Mouse (Mus musculus): ENCODE measurements around the gene Habp2.
"Not testable (repeated sequence)": the region's sequence is repeated elsewhere in the genome, so short reads cannot be mapped to it uniquely, and the experiment has no call there.

Gene Habp2

DNA sequence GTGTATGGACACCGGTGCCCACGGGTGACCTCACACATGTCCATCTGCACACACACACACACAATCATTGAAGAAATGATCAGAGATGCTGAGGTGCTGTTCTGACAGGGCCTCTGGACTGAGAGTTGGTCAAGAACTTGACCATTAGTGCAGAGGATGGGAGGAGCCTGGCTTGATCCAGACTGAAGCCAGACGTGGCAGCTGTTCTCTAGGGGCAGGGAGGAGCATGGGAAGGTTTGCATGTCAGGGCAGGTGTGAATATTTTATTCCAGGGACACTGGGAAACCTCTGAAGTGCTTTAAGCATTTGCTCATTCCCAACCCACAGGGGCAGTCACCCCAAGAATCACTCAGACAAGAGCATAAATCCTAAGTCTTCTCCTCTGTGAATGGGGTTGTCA is 10.3 kb downstream of the Habp2 start:
- DNase-seq, result no peak

DNA sequence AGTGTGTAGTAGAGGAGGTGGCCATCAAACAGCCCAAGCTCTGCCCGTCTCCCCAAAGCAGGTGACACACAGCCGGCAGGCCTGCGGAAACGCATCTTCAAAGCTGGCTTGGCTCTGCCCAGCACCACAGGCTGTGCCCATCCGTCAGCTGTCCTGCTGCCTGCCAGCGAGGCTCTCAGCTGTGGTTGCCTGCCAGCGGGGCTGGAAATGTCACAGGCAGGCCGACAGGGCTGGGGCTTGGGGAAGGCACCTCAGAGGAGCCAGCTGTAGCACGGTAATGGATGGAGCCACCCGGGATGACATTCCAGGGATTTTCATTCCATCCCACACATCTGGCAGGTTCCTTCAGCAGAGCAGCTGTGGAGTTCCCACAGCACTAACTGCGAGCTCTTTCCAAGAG is 13.9 kb downstream of the Habp2 start:
- DNase-seq, result peak; percentile 31

DNA sequence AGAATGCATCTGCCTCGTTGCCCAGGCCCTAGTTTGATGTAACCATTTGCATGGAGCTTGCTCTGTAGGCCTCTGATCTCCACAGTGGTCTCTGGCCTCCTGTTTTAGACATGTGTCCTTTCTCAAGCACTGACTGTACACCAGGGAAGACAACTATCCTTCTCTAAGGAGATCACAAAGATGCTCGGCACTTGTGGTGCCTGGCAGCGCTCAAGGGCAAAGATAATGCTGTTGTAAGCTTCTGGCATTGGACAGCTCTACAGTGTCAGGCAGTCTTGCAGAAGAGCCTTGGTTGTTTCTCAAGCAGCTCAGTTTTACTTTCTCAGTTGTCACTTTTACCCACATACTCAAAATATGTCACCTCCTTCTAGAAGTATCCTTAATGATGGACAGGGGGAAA is 29.6 kb downstream of the Habp2 start:
- no peak for DNase-seq

DNA sequence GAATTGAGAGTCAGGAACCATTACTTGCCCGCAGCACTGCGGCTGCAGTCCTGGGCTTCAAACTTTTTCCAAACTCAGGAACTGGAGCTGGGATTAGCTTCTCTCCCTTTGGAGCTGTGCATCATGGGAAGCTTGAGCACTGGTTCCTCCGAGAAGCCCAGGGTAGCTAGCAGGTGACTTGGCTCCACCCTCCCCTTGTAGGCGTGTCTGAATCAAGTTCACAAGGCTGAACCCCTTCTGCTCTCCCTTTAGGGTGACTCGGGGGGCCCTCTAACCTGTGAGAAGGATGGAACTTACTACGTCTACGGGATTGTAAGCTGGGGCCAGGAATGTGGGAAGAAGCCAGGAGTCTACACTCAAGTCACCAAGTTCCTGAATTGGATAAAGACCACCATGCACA is 32.3 kb downstream of the Habp2 start:
- DNase-seq, result no peak

DNA sequence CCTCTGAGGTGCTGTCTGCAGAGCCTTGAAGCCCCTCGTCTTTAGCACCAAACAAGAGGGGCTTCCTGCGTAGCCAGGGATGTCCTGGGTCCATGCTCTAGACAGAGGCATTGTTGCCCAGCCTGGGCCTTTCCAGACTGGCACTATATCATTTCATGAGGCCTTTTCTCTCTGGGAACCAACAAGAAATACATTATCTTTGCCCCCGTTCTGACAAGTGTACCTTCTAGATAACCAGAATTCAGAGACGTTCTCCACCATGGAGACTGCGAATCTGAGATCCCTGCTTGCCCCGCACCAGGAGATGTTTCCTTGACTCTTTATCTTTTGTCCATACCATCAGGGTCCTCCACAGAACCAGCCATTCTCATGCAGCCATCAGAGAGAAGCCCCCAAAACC is 32.7 kb downstream of the Habp2 start:
- no peak for DNase-seq

DNA sequence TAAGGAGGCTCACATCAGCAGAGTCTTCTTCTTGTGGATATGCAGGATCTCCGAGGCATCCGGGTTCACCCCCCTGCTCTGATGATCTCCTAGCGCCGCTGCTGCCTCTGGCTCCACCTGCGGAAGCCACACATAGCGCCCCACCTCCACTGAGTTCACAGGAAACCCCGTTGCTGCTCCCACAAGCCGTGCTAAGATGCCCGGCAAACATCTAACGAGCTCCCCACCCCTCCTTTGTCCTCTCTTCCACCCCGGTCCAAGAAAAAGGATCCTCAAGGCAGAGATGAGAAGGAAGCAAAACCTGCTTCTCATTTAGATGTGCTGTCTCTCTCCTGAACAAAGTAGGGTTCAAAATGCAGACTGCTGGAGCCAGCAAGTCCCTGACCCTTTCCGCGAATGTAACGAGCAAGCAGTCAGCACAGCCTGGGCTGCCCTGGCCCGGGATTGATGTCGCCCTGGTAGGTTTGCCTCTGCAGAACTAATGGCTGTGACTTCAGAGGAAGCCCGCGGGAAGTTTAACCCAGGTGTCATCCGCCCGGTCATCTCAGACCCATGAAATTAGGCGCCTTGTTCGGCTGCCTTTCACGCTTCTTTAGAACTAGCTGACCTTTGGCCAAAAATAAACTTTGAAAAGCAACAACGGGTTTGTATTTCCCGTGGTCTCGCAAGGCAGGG is 33.4 kb downstream of the Habp2 start:
- DNase-seq, result no peak

DNA sequence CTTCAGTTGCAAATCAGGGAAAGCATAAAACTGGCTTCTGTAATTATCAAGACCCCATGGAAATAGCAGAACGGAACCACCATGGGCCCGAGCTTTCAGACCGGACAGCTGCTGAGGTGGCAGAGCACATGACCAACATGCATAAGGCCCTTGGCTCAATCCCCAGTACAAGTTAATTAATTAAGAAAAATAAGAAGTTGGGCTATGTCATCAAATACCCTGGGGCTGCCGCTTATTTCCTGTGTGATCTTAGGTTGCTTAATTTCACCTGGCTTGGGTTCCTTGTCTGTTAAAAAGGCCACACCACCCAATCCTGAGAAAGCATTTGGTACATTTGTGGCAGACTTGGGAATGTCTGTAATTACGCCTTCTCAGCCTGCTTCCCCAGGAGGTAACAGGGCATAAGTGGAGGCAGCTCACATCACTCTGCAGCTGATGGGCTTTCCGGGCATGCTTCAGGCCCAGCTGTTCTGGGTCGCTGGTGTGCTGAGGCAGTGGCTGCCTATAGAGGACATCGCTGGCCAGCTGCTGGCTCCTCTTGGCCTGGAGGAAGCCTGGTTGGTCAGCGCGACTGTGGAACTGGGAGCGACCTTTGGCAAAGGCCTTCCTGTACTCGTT is 34.5 kb downstream of the Habp2 start:
- DNase-seq, result no peak

DNA sequence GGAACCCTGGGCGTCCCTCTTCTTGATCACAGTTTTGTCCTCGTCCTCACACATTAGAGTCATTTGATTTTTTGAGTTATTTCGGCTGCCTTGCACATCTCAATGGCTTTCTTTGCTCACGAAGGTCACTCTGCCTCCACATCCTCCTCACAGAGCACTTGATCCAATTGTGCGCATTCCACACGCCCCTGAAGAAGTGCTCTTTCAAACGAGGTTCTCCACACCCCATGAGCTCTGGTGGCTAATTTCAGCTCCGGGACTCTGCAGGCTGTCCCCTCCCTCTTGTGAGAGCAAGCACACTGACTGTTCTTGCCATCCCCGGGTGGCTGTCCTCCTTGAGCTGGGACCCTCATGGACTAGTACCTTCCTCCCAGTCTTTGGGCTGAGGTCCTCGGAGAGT is 38.7 kb downstream of the Habp2 start:
- DNase-seq, result no peak

DNA sequence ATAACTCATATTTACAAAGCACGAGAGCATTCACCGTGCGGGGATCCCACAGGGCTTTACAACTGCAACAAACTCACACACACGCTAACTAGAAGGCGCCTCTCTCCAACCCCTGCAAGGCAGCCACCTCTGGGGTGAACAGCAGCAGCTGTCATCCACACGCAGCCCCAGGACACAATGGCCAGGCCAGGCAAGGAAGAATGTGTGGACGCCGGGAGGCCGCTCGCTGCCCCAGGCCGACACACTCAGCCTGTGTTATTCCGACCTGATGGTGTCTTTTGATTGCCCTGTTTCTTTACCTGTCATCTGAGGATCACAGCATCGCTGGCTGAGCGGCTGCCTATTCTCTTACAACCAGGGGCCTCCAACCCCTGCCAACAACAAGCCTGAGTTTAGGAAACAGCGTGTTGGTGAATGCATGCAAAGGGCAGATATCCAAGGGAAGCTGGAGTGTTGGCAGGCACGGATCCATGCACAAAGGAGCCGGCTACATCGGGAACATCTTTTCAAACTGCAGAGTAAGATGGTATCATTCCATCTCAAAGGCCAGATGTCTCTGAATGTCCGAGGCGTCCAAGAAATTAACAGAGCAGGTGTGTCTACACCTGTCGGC is 39.4 kb downstream of the Habp2 start:
- DNase-seq, result no peak

DNA sequence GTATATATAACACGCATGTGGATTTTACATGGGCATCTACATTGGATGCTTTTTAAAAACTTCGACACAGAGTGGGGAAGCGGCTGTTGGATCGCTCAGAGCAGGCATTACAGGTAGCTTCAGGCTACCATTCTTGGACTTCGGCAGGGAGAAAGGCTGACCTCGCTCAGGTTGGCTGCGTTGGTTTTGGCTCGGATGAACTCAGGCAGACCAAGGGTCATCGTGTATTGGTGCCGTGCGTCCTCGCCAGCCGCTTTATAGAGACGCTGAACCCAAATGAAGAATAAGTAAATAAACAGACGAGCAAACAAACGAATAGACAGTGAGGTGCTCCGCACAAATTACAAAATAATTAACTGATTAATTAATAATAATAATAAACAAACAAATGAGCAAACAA is 49.4 kb downstream of the Habp2 start:
- DNase-seq, result no peak

DNA sequence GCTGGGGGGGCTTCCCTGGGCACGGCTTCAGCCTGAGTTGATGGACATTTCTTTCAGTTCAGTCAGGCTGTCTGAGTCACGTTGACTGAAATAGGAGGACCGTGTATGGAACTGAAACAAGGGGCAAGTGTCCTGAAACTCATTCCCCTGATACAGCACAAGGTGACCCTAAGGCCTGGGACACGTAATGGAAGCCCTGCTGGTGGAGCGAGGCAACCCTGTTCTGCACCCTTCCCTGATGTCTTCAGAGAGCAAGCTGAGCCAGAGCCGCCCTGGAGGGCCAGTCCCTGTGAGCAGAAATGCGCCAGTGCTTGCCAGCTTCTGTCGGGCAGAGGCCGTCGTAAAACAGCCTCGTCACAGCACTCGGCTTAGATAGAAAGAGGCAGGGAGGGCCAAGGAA is 49.9 kb downstream of the Habp2 start:
- DNase-seq, result no peak

DNA sequence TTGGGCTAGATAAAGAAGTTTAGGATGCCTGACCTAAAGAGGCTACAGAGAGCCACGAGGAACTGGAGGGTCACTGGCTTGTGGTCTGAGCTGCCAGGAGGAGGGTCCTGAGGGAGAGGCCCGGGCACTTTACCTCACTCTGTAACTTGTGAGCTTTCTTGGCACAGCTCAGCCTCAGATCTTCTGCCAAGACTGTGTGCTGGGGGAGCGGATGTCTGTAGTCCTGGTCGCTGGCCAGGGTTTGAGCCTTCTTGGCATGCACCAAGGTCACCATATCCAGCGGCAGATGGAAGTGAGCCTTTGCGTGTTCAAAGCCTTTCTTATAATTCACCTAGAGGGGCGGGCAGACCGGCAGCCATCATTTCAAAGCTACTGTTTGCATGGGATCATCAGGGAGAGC is 55.1 kb downstream of the Habp2 start:
- no peak for DNase-seq

DNA sequence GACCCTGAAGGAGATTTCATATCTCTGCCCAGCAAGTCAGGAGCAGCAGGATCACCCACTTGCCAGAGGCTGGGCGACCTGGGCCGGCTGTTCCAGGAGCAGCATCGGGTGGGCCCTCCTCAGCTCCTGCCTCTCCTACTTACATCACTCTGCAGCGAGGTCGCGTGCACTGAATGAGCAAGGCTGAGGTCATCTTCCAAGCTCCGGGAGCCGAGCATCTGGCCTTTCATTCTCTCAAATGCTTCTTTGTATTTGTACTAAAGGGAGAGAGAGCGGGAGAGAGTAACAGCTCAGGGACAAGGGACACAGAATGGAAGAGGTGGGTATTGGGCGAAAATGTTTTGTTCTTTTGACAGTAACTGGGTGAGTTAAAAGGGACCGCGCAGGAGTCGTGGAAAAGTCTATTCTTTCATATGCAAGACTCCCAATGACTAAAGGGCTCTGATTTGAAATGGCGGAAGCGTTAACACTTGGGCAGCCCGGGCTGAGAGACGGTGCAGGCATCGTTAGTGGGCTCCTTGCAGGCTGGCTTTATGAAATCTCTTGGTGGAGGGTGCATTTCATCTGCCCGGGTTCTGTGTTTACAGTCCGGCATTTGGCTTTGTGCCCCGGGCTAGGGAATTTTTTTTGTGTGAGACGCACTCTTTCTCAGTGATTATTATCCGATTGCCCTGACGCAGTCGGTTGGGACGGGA is 57.1 kb downstream of the Habp2 start:
- peak; percentile 79 for DNase-seq

DNA sequence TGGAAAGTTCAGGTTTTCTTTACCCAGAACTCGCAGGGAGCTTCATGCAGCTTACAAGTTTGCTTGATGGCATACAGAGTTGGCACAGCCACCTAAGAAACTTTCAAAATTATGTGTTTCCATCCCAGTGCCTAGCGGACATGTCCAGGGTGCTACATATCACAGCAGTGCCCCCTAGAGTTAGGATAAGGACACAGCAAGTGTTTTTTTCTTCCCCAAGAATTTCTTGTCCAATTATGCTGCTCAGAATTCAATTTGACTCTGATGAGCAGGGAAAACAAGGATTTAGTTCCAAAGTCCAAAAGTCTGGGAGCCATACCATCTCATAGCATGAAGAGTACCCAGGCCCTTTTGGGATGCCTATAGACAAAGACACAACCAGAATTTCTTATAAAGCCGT is 59.1 kb downstream of the Habp2 start:
- peak; percentile 44 for DNase-seq

DNA sequence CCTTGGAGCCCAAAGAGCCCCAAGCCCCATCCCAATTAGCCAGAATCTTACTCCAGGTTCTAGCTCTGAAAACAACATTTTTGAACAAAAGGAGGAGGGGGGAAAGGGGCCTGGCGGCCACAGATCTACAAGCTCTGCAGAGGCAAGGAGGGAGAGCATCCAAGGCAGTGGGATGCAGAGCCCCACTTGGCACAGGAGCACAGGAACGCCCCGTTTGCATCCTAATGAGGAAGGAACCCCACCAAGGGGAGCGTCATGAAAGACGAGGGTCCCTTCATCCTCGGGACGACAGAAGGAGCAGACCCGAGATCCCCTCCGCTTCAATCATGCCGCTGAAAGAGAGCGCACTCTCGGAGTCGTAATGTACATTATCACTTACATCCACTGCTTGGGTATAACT is 59.8 kb downstream of the Habp2 start:
- no peak for DNase-seq

DNA sequence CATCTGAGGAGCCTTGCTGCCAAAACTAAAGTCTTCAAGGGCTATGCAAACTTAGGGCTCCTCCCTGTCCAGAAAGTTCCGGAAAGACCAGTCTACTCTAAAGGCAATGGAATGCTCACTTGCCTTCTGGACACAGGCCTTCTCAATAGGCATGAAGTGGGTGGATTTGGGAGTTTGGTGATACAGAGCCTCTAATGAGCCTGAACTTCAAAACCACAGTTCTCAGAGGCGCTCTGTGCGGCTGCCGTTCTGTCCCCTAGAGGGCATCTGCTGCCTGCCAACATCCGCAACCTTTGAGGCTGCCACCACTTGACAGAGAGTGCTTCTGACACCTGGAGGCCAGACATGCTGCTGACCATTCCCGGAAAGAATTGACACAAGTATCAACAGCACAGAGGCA is 62.4 kb downstream of the Habp2 start:
- no peak for DNase-seq

DNA sequence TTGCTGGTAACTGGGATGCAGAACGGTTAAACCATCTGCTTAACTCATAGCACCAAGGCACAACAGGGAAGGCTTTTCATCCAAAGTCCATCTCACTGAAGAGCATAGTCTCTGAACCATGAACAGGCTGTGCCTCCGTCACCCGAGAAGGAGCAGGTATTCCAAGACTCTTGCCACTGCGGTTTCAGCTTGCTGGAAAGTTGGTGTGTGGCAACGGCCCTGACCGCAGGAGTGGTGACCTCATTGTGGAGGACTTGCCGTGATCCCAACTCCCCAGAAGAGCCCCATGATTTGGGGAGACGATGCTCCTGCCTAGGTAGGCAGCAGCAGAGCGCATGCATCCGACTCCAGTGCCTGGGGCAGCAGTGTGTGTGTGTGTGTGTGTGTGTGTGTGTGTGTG is 66.8 kb downstream of the Habp2 start:
- DNase-seq, result no peak

DNA sequence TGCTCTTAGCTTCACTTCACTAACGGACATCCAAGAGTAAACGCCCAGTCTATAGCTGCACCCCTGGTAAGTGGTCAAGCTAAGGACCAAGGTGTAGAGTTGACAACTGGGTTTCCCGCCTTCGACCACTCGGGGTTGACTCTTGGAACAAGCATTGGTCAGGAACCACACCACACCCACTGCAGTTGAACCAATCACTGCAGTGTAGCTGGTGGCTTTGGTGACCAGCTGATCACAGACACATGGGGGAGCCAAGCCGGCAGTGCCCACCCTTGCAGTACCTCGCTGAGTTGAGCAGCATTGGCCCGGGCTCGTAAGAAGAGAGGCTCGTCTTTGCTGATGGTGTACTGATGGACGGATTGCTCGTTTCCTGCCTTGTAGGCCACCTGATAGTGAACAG is 68.3 kb downstream of the Habp2 start:
- no peak for DNase-seq

DNA sequence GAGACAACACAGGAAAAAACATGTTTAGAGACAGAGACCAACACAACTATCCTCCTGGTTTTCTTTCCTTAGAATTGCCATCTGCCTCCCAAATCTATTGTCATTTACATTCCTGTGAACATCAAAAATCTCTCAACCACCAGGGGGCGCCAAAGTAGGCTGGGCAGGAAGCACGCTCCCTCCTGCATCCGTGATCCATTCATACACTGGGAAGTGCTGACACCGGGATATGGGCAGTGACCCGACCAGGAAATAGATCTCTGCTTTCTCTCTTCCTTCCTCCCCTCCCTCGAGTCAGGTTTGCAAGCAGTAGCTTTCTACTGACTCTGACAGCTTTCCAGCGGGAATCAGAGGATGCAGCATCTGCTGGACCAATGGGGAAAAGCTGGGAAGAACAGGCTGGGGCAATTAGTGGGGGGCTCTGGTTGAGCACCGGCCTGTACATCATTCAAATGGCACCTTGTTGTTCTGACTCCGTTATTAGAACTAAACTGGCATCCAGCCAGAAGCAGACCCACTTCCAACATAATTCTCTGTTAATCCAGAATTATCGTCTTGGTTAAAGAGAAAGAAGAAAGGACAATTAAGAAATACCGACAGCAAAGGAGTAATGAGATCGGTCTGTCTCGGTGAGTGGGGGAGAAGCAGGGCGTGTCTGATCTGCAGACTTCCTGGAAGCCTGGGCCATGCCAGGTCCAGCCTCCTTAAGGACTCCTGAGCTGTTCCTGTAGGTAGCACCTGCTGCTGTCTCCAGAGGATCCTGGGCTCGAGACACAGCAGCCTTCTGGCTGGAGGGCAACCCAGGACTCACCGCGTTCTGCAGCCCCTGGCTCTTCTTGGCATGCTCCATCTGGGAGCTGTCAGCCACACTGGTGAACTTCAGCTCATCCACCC is 69.8 kb downstream of the Habp2 start:
- DNase-seq, result no peak

DNA sequence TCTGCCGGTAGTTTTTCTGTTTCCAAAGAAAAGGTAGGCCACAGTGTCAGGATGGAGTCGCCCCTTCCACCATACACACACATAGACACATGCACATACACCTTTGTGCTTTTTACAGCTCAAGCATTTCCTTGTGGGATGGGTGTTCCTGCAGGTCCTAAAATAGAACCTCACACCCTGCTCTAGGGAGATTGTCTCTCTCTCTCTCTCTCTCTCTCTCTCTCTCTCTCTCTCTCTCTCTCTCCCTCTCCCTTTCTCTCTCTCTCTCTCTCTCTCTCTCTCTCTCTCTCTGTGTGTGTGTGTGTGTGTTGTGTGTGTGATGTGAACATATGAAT is 70.4 kb downstream of the Habp2 start:
- DNase-seq, result not testable (repeated sequence)

DNA sequence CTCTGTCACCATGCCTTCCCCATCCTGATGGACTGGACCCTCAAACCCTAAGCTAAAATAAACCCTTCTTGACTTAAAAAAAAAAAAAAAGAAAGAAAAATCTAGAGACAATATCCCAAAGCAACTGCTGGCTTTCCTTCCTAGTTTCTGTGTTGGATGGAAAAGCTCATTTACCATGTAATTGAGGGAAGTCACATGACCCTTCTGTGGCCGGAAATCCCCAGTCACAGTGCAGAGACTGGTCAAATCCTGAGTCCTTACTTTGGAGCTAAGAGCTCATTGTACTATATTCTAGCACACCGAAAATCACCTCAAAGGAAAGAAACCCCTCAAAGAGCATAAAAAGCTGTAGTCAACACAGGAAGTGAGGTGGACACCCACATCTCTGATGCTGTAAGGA is 72.0 kb downstream of the Habp2 start:
- DNase-seq, result no peak

DNA sequence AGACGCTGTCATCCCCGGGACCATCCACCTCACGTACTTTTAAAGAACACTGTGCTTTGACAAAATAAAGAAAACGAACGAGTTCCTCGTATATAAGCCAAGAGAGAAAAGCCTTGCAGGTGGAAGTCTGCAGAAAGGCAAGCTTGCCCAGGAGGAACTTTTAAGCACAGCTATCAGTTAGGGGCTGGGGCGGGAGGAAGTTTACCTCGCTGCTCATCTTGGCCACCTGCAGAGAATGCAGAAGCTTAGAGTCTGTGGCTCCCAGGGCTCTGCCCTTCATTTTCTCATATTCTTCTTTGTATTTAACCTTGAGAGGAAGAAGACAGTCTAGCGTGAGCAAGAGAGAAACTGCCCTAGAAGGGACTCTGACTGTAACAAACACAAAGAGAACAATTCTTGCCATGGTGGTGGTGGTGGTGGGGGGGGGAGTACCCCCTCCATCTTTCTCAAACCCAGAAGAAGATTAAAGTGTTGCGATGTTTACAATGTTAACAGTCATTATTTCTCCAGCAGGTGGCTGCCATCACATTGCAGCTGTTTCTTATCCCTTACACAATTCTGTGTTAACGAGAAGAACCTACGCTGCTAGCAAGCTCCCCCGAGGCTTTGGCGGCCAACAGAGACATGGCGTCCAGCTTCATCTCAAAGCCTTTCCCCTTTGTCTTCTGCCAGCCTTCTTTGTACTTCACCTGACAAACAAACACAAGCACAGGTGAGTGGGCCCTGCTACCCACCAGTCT is 77.0 kb downstream of the Habp2 start:
- no peak for DNase-seq

DNA sequence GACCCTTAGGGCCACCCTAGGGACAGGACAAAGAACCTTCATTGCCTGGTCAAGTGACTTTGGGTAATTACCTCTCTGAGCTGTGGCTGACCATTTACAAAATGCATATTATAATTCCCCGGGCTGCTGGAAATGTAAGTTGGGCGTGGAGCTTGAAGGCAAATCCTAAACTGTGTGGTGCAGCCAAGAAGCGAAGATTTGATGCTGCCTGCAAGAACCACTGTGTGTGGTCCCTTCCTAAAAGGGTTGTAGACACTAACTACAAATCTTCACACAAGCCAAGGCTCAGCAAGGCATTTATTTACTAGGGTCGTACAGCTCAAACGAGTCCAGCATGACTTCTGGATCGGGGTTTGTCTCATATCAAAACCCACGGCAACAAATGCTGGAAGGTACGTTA is 77.6 kb downstream of the Habp2 start:
- DNase-seq, result no peak
